ENCODE assay signal across 35 mouse cellular contexts in genomic region chr3:116817231-116817630, GRCm38 (mm10).
"Had no signal": no experiment of that assay in that cellular context is flagged by ENCODE, and none has a peak within 500 bp of the region (broad histone marks: within the 10 kb centered on the region; RNA-seq: fewer than 3 reads in every experiment).

No protein-coding gene starts in this region.

- H3K27me3 ChIP-seq: heart, embryonic 12.5 days; heart, embryonic 13.5 days; heart, embryonic 15.5 days; hindbrain, embryonic 12.5 days; hindbrain, embryonic 13.5 days; hindbrain, embryonic 15.5 days; intestine, embryonic 15.5 days; kidney, embryonic 15.5 days had no signal

- H3K27ac ChIP-seq: heart, embryonic 10.5 days; heart, embryonic 13.5 days; heart, embryonic 15.5 days; hindbrain, embryonic 10.5 days; hindbrain, embryonic 12.5 days; hindbrain, embryonic 13.5 days; hindbrain, embryonic 14.5 days; hindbrain, embryonic 15.5 days; hindbrain, postnatal 0 days; intestine, embryonic 15.5 days; kidney, embryonic 15.5 days; kidney, postnatal 0 days; layer of hippocampus, adult 2 months had no signal

- H3K4me2 ChIP-seq: heart, embryonic 11.5 days; heart, embryonic 12.5 days; heart, embryonic 13.5 days; heart, embryonic 15.5 days; hindbrain, embryonic 12.5 days; hindbrain, embryonic 13.5 days; hindbrain, embryonic 14.5 days; hindbrain, embryonic 15.5 days; intestine, embryonic 15.5 days; kidney, embryonic 15.5 days had no signal

- H3K4me3 ChIP-seq: heart, embryonic 10.5 days; heart, embryonic 12.5 days; heart, embryonic 13.5 days; heart, embryonic 15.5 days; hindbrain, embryonic 10.5 days; hindbrain, embryonic 12.5 days; hindbrain, embryonic 13.5 days; hindbrain, embryonic 15.5 days; intestine, embryonic 15.5 days; kidney, embryonic 15.5 days; layer of hippocampus, adult 2 months had no signal

- ATAC-seq: hindbrain, embryonic 16.5 days; hindbrain, postnatal 0 days; inflammation-experienced regulatory T-cells, adult 6 months; intestine, embryonic 15.5 days; intestine, embryonic 16.5 days; intestine, postnatal 0 days had no signal

- H3K9ac ChIP-seq: heart, embryonic 12.5 days; heart, embryonic 13.5 days; heart, embryonic 15.5 days; hindbrain, embryonic 12.5 days; hindbrain, embryonic 13.5 days; hindbrain, embryonic 14.5 days; hindbrain, embryonic 15.5 days; intestine, embryonic 15.5 days; kidney, embryonic 15.5 days had no signal

- H3K36me3 ChIP-seq: heart, embryonic 10.5 days; heart, embryonic 12.5 days; heart, embryonic 13.5 days; heart, embryonic 15.5 days; hindbrain, embryonic 10.5 days; hindbrain, embryonic 12.5 days; hindbrain, embryonic 13.5 days; hindbrain, embryonic 15.5 days; intestine, embryonic 15.5 days; kidney, embryonic 15.5 days had no signal

- H3K9me3 ChIP-seq: heart, embryonic 10.5 days; heart, embryonic 12.5 days; heart, embryonic 13.5 days; heart, embryonic 15.5 days; hindbrain, embryonic 10.5 days; hindbrain, embryonic 12.5 days; hindbrain, embryonic 13.5 days; hindbrain, embryonic 15.5 days; intestine, embryonic 15.5 days; kidney, embryonic 15.5 days had no signal

- H3K4me1 ChIP-seq: heart, embryonic 10.5 days; hindbrain, embryonic 12.5 days; hindbrain, embryonic 13.5 days; hindbrain, embryonic 15.5 days; intestine, embryonic 15.5 days; kidney, embryonic 15.5 days had no signal

- DNase-seq: heart, postnatal 10 days; heart, postnatal 14 days; heart, postnatal 36 days; heart, postnatal 4 days; kidney, adult 11 months; kidney, adult 18-20 months; kidney, adult 2 months; kidney, adult 8-10 months; kidney, adult 9 months; kidney, postnatal 10 days; kidney, postnatal 14 days; kidney, postnatal 25 days; kidney, postnatal 36 days; kidney, postnatal 4 days; layer of hippocampus, adult 9-11 months; layer of hippocampus, postnatal 36 days had no signal
